In genomic region chr13:107872574-107872973, GRCm38 (mm10) we compare ENCODE assay signal across 14 mouse cellular contexts.
"Had no signal": no experiment of that assay in that cellular context is flagged by ENCODE, and none has a peak within 500 bp of the region (broad histone marks: within the 10 kb centered on the region; RNA-seq: fewer than 3 reads in every experiment).

No protein-coding gene starts in this region.

- ATAC-seq: inflammation-experienced regulatory T-cells, adult 6 months; intestine, embryonic 16.5 days had no signal

- H3K9me3 ChIP-seq: liver, embryonic 13.5 days; midbrain, embryonic 13.5 days; neural tube, embryonic 12.5 days; neural tube, embryonic 15.5 days had no signal

- H3K36me3 ChIP-seq: liver, embryonic 13.5 days; midbrain, embryonic 13.5 days; neural tube, embryonic 12.5 days; neural tube, embryonic 15.5 days had no signal

- H3K27me3 ChIP-seq: liver, embryonic 13.5 days; midbrain, embryonic 13.5 days; neural tube, embryonic 12.5 days; neural tube, embryonic 15.5 days had no signal

- H3K4me1 ChIP-seq: liver, embryonic 13.5 days had no signal

- H3K27ac ChIP-seq: kidney, postnatal 0 days; liver, embryonic 13.5 days; macrophage; midbrain, embryonic 13.5 days; neural tube, embryonic 15.5 days had no signal

- DNase-seq: kidney, adult 2 months; kidney, postnatal 36 days; left cerebral cortex, postnatal 4 days; liver, embryonic 13.5 days; thymus, adult 18-20 months; thymus, postnatal 36 days had no signal

- H3K9ac ChIP-seq: liver, embryonic 13.5 days; lung, embryonic 14.5 days; midbrain, embryonic 13.5 days; neural tube, embryonic 12.5 days; neural tube, embryonic 15.5 days had no signal

- H3K4me3 ChIP-seq: liver, embryonic 13.5 days; midbrain, embryonic 13.5 days; neural tube, embryonic 12.5 days; neural tube, embryonic 15.5 days had no signal

- H3K4me2 ChIP-seq: liver, embryonic 13.5 days; lung, embryonic 14.5 days; midbrain, embryonic 13.5 days; neural tube, embryonic 12.5 days; neural tube, embryonic 15.5 days had no signal
